Mouse (Mus musculus): ENCODE data around the gene Dlg1. TPM values are rescaled to one million over a fixed set of nuclear protein-coding genes. Genes with fewer than 3 reads are reported as not detected.

The Dlg1 gene
- total RNA-seq (2021), result 94.7 and 96.5 TPM in 2 replicates
- long read RNA-seq, experiment 1, full-length matches to known transcripts, result 17 of 48 reads
- long read RNA-seq, experiment 1, partial matches to known transcripts, result 10 of 48 reads
- long read RNA-seq, experiment 1, other reads (novel, unspliced or antisense), result 21 of 48 reads
- long read RNA-seq, experiment 2, full-length matches to known transcripts, result 23 of 56 reads
- long read RNA-seq, experiment 2, partial matches to known transcripts, result 5 of 56 reads
- long read RNA-seq, experiment 2, other reads (novel, unspliced or antisense), result 28 of 56 reads

DNA sequence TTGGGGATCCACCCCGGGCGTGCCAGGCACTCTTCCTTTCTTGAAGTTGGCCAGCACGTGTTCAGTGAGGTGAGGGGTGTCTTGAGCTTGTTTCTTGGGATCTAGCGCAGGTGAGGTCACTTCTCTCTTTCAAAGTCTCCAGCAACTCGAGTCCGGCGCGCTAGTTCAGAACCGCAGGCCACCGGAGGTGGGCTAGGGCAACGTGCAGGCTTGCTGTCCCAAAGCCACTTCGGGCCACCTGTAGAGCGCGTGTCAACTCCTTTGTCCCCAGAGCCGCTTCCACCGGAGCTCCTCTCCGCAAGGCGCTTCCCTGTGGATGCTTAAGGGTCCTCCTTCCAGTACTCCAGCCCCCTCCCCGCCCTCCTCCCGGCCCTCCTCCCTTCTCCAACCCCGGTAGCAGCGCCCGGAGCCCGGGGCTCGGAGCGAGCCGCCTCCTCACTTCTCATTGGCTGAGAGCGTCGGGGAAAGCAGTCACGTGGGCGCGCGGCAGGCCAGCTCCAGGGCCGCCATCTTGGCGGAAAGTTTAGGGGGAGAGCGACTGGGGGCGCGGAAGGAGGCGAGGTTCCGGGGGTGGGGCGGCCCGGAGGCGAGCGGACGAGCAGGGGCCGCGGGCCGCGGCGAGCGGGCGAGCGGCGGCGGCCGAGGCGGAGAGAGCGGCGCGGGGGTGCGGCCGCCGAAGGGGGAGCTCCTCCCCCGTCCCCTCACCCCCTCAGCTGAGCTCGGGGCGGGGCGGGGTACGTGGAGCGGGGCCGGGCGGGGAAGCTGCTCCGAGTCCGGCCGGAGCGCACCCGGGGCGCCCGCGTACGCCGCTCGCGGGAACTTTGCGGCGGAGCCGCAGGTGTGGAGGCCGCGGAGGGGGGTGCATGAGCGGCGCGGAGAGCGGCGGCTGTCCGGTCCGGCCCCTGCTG lies at the start of gene Dlg1:
Gene Dlg1, plus strand, starts transcription at position 65 of the 908 bp plus-strand sequence.
- peak; percentile 93 for DNase-seq

- no peak for DNase-seq
Measured at GRCm38 (mm10) chr16:31616382-31616781, 46.9 kb upstream of the Dlg1 start.

GRCm38 (mm10) chr16:31617128-31617527 lies 46.1 kb upstream of the Dlg1 start:
- DNase-seq, result no peak

DNA sequence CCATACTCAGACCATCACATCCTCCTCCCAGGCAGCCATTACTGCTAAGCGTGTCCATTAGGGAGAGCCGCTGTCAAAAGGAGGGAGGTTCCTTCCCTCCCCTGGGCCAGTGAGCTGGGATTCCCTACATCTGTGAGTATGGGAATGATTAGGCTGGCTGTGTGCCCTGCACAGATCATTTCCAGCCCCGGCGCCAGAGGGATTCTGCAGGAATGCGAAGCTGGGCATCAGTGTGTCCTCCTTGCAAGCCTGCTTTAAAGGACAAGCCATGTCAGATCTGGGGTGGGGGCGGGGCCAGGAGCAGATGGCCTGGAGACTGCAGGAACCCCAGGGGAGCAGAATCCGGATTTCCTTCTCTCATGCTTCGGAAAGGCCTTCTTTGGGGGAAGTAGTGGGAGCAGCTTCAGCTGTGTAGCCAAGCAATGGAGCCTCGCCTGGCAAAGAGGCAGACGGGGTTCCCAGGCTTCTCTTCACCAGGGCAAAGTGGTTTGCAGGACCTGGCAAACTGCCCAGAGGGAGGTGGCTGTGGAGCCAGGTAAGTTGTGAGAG lies 45.3 kb upstream of the Dlg1 start:
- DNase-seq, result peak; percentile 51

DNA sequence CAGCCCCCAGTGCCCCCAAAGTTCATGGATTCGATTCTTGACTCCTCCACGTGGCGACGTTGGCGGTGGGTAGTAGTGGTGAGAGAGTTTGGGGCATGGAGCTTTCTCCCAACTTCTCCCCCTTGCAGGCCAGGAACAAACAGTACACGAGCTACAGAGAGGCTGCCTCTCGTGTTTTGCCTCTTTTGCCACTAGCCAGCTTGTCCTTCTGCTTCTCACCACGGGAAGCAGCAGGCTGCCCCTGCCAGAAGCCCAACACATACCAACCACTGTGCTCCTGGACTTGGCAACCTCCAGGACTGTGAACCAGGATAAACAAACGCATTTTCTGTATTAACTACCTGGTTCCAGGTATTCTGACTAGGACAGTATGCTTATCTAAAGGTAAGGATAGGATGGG lies 44.6 kb upstream of the Dlg1 start:
- DNase-seq, result no peak

GRCm38 (mm10) chr16:31619675-31620335 lies 43.4 kb upstream of the Dlg1 start:
- peak; percentile 64 for DNase-seq

DNA sequence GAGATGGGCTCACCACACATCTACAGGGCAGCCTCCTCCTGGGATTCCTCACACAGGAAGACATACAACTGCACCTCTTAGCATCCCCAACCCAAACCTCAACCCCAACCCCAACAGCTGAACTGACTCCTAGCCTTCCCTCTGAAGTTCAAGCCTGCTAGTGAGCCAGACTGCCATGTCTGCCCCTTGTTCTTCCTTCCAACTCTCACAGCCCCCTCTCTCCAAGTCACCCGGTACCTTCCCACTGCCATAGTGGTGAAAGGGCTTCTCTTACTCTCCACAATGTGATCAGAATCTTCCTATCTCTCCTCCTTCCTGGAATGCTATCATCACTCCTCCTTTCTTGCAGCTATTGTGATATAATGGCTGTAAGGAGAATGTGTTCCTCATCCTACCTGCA lies 40.9 kb upstream of the Dlg1 start:
- DNase-seq, result no peak

DNA sequence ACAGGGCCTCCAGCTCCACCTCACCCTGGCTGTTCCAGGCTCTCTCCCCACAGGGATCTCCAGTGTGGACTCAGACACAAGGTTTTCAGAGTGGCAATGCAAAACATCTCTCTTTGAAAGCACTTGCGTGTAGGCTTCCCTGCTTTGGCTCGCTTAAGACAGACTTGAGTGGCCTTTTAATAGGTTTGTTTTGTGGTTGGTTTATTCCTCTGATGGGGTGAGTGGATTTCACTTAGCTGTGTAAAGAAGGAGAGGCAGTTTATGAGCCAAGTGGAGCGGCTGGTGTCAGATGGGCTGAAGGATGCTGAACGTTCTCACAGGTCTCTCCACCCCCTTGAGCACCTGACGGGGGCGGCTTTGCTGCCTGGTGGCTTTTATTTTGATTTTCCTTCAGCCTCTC lies 40.1 kb upstream of the Dlg1 start:
- no peak for DNase-seq

- no peak for DNase-seq
Measured at GRCm38 (mm10) chr16:31624749-31625148, 38.5 kb upstream of the Dlg1 start.

DNA sequence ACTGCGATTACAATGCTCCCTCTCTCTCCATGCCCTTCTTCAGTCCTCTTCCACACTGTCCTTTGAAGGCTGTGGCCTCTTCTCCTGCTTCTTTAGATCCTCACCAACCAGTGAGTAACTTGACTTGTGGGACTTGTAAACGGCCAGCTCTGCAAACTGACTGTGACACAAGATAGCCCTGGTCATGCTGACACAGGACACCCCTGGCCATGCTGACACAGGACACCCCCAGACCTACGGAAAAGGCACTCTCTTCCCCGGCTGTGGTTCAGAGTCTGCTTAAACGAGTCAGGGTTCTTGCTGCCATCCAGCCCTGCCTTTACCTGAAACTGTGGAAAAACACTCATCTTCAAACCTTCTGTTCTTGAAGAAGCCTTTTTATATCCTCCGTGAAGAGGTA lies 36.9 kb upstream of the Dlg1 start:
- DNase-seq, result no peak

GRCm38 (mm10) chr16:31630381-31630780 lies 32.9 kb upstream of the Dlg1 start:
- DNase-seq, result no peak

- DNase-seq, result no peak
Measured at GRCm38 (mm10) chr16:31631046-31631445, 32.2 kb upstream of the Dlg1 start.

DNA sequence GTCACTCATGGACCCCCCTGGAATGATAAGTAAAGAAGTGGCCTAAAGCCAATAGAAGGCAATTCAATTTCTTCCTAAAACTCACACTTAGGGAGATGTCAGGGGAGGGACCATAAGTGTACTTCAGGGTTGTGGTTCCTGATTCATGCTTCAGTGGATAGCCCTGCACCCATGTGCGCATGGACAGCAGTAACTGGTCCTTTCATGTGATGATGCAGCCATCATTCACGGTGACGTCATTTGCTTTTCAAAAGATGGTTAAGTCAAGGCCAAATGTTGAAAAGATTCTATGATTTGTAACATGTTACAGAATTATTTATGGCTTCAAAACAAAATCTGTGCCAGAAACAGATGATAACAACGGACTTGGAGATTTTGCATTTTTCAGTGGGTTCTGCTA lies 28.9 kb upstream of the Dlg1 start:
- peak; percentile 54 for DNase-seq

DNA sequence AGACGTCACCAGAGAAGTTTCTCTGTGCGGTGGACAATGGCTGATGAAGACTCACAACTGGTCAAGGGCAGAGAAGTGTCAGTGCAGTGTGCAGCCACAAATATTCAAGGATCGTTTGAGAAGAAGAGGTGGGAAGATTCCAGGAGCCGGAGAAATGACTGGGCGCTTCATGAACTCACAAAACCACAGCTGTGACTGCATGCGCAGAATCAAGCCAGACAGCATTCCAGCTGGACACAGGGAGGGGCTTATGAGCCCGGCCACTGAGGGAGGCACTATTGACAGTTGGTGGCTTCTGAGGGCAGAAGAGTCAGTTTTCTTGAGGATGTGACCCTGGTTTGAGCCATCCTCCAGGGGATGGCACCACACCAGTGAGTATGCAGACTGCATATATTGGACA lies 24.9 kb upstream of the Dlg1 start:
- no peak for DNase-seq

DNA sequence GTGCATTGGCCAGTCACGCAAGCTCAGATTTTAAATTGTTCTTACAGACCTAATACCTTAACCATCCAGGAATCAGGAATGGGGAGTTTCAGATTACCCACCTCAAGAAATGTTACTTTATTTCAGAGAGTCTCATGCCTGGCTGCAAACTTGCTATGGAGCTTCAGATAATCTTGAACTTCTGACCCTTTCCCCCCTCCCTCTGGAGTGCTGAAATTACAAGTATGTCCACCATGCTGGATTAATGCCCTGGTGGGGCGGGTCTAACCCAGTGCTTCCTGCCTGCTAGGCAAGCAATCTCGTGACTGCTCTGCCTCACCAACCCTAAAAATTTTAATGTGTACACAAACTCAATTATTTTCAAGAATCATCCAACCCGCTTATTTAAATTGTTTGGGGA lies 23.3 kb upstream of the Dlg1 start:
- no peak for DNase-seq

- no peak for DNase-seq
Measured at GRCm38 (mm10) chr16:31641776-31642175, 21.5 kb upstream of the Dlg1 start.

DNA sequence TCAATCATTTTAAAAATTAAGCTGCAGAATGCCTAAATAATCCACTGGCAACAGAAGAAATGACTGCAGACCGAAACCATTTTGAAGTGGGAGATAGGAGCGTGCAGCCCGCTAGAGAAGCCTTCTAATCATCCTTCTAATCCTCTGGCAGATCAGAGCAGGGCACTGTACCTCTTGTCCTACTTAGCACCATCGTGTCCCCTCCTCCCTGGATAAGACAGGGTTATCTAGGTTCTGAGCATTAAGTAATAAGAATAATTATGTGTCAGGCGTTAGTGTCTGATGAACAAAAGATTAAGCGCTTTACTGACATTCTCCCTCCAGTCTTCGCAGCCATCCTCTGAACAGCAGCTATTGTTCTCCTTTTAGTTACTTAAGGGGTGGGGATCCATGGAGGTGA lies 16.0 kb upstream of the Dlg1 start:
- DNase-seq, result no peak

- no peak for DNase-seq
Measured at GRCm38 (mm10) chr16:31650788-31651187, 12.5 kb upstream of the Dlg1 start.

DNA sequence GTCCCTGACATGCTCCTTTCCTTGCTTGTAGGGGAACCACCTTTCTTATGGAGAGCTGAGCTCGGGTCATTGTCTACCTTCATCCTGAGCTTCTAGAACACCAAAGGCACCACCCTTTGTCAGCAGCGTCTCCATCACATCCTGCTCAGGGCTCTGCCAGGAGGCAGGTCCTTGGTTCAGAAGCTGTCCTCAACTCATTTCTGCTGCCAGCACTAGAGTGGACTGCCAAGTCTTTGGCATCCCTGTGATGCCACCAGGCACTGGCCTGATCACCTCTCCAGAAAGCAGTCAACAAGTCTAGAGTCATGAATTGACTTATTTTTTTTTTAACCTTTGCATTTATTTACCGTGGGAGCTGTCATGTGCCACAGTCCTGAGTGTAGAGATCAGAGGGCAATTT lies 11.7 kb upstream of the Dlg1 start:
- peak; percentile 44 for DNase-seq

DNA sequence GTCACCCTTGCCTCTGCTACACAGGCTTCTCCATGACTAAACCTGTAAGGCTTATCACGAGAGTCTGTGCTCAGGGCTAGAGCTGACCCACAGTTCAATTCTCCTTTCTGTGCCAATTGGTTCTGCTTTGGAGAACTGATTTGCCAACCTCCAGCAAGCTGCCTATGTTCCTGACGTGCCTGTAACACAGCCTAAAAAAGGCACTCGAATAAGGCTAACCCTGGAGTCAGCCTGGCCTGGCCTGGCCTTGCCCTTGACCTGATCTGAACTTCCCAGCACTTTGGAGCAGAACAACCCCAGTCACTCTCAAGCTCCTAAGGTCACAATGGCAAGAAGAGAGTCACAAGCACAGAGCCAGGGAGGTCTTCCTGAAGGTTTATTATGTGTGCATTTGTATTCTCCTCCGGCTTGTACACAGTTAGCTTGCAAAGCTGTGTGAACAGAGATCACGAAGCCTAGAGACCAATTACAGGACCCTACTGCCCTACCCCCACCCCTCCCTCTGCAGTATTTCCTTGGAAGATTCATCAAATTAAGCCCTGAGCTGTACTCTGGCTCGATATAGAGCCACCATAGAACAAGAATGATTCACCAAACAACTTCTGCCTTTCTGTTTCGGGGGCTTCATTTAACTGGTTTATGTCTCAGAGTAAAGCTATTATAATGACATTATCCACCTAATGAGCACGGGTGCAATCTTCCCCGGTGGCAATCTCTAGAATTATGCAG lies 11.0 kb upstream of the Dlg1 start:
- peak; percentile 62 for DNase-seq

- DNase-seq, result peak; percentile 32
Measured at GRCm38 (mm10) chr16:31653616-31654015, 9.6 kb upstream of the Dlg1 start.

- peak; percentile 35 for DNase-seq
Measured at GRCm38 (mm10) chr16:31654021-31654420, 9.2 kb upstream of the Dlg1 start.

Measured in adrenal gland, postnatal 14 days (tissue).